Mouse (Mus musculus) MEL (cell line): ENCODE measurements around the gene Hoxc10.

ENCODE experiments used
- CHD2 ChIP-seq: IDR thresholded peaks from 2 replicates; pipeline ENCODE4 v1.6.1; 2011; ENCODE audit warnings: low read length, improper control_type of control experiment
- CTCF ChIP-seq, 3 experiments: IDR thresholded peaks in 2 of 3; conservative IDR thresholded peaks in 1 of 3; 2 replicates each; pipeline ENCODE4 v1.5.1; 2011 to 2012; ENCODE audit warnings: low read length in 3 of 3, low read depth in 2 of 3, mild to moderate bottlenecking in 2 of 3, improper control_type of control experiment in 1 of 3, inconsistent platforms in 1 of 3, mixed read lengths in 1 of 3, moderate library complexity in 1 of 3; ENCODE audit not compliant: control insufficient read depth in 1 of 3, insufficient read depth in 1 of 3, poor library complexity in 1 of 3, severe bottlenecking in 1 of 3
- EP300 ChIP-seq, 2 experiments: IDR thresholded peaks; 2 replicates each; pipeline ENCODE4 v1.6.1; 2011; ENCODE audit warnings: improper control_type of control experiment in 2 of 2, low read length in 2 of 2, low read depth in 1 of 2, mild to moderate bottlenecking in 1 of 2
- GABPA ChIP-seq: IDR thresholded peaks from 2 replicates; pipeline ENCODE4 v1.6.1; 2012; ENCODE audit warnings: low read depth, mild to moderate bottlenecking, inconsistent platforms, low read length, improper control_type of control experiment, moderate library complexity
- GATA1 ChIP-seq: IDR thresholded peaks from 2 replicates; pipeline ENCODE4 v1.6.1; 2011; ENCODE audit warnings: low read depth, low read length, improper control_type of control experiment
- MAX ChIP-seq: IDR thresholded peaks from 2 replicates; pipeline ENCODE4 v1.6.1; 2011; ENCODE audit warnings: low read length, improper control_type of control experiment
- MEF2A ChIP-seq: IDR thresholded peaks from 2 replicates; pipeline ENCODE4 v1.6.1; 2014; ENCODE audit warnings: low read depth, mild to moderate bottlenecking, inconsistent platforms, low read length, improper control_type of control experiment; ENCODE audit not compliant: poor library complexity, insufficient replicate concordance, severe bottlenecking; ENCODE audit errors: extremely low read depth
- POLR2A ChIP-seq, 2 experiments: IDR thresholded peaks; 2 replicates each; pipeline ENCODE4 v1.6.1; 2011 to 2012; ENCODE audit warnings: low read length in 2 of 2, mild to moderate bottlenecking in 2 of 2, control low read depth in 1 of 2, improper control_type of control experiment in 1 of 2, low read depth in 1 of 2, moderate library complexity in 1 of 2; ENCODE audit not compliant: control insufficient read depth in 1 of 2, insufficient read depth in 1 of 2, poor library complexity in 1 of 2
- POLR2AphosphoS2 ChIP-seq: IDR thresholded peaks from 2 replicates; pipeline ENCODE4 v1.6.1; 2011; ENCODE audit warnings: low read length, improper control_type of control experiment
- SIN3A ChIP-seq: IDR thresholded peaks from 2 replicates; pipeline ENCODE4 v1.6.1; 2012; ENCODE audit warnings: low read length, improper control_type of control experiment, inconsistent platforms
- USF2 ChIP-seq, 2 experiments: IDR thresholded peaks; 2 replicates each; pipeline ENCODE4 v1.6.1; 2011 to 2012; ENCODE audit warnings: improper control_type of control experiment in 2 of 2, low read length in 2 of 2, borderline replicate concordance in 1 of 2, inconsistent platforms in 1 of 2, low read depth in 1 of 2, mild to moderate bottlenecking in 1 of 2; ENCODE audit not compliant: insufficient read depth in 1 of 2

GRCm38 (mm10) chr15:102927032-102927645 is 39.5 kb upstream of the Hoxc10 start:
- no peak for TF ChIP-seq MAX
- TF ChIP-seq POLR2AphosphoS2 = no peak
- no peak for TF ChIP-seq USF2 (IDR thresholded peaks at IDR 0.05; ENCODE audit: borderline replicate concordance in 1 of 2, insufficient read depth in 1 of 2, low read depth in 1 of 2, low read length in 2 of 2)
- TF ChIP-seq EP300 (IDR thresholded peaks at IDR 0.05; ENCODE audit: low read depth in 1 of 2, low read length in 2 of 2) = no peak
- TF ChIP-seq POLR2A (IDR thresholded peaks at IDR 0.05; ENCODE audit: control insufficient read depth in 1 of 2, insufficient read depth in 1 of 2, low read depth in 1 of 2, low read length in 2 of 2, poor library complexity in 1 of 2) = no peak
- no peak for TF ChIP-seq MEF2A
- TF ChIP-seq CTCF (IDR thresholded peaks at IDR 0.05 in 2 of 3, conservative IDR thresholded peaks at IDR 0.05 in 1 of 3; ENCODE audit: control insufficient read depth in 1 of 3, insufficient read depth in 1 of 3, low read depth in 2 of 3, low read length in 3 of 3, poor library complexity in 1 of 3, severe bottlenecking in 1 of 3) = no peak
- no peak for TF ChIP-seq SIN3A
- no peak for TF ChIP-seq GATA1
- no peak for TF ChIP-seq GABPA
- TF ChIP-seq CHD2 = no peak
